Mouse (Mus musculus) megakaryocyte progenitor cell, adult 5-6 weeks (primary cell): ENCODE results near the gene Zfp217. TPM values are rescaled to one million over a fixed set of nuclear protein-coding genes. Genes with fewer than 3 reads are reported as not detected.
"Not testable (repeated sequence)": the region's sequence is repeated elsewhere in the genome, so short reads cannot be mapped to it uniquely, and the experiment has no call there.

ENCODE experiments used
- ATAC-seq: replicated peaks from 2 replicates; pipeline ENCODE4 v1.8.0; 2016; ENCODE audit warnings: mild to moderate bottlenecking, moderate TSS enrichment, inconsistent platforms; ENCODE audit not compliant: poor library complexity
- total RNA-seq, 2 experiments: library from RNA; stranded (forward) in 1 of 2; stranded (reverse) in 1 of 2; fragments of 157-497, 149-512 nt in 1 of 2; fragments of 200-1000 nt in 1 of 2; gene quantifications; 2 replicates each; pipeline versions ENCODE4 v1.2.3 to v1.2.4; 2015 to 2017

Zfp217 gene
- total RNA-seq (2015) (23.6 and 30.2 TPM in 2 replicates), total RNA-seq (2017) (30.4 and 31.2 TPM in 2 replicates)

DNA sequence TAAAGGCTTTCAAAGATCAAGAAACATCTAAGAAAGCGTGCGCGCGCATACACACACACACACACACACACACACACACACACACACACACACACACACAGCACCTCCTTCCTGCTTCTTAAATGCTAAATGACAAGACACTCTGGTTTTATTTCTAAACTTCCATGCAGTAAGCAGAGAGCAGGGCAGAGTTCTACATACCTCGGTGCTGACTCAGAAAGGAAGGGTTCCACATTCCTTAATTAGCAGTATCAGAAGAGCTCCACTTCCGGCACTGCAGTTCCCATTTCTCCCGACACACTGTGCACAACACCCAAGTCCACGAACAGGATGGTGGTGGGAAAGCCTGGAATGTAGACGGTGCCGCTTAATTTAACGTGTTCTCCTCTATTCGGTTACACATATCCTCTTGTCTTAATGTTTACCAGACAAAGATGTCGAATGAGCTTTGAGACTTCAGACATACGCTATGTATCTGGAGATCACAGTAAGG is at the start of gene Zfp217:
Gene Zfp217 (minus strand): TSS at position 443 of the 493 bp plus-strand sequence.
- peak; percentile 39 for ATAC-seq

DNA sequence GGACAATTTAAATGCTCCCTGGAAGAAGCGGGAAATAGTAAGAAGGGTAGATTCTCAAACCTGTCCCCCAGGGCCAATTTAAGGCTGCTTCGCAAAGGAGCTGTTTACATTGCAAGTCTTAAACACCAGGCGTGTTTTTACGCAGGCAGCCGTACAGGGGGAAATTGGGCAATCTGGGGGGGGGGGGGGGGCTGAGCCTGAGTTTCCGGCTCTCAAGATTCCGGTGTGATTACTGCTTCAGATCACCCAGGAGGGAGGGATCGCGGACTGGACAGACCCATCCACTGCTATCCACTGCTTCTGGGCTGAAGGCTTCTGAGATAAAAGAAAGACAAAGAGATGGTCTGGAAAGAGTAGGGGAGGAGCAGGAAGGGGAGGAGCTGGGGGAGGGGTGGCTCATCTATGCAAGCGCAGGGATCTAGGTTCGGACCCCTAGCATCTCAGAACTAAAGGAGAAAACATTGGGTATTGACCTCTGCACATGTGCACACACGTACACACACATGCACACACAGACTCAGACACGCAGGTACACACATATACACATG is 47.7 kb upstream of the Zfp217 start:
- peak; percentile 26 for ATAC-seq

DNA sequence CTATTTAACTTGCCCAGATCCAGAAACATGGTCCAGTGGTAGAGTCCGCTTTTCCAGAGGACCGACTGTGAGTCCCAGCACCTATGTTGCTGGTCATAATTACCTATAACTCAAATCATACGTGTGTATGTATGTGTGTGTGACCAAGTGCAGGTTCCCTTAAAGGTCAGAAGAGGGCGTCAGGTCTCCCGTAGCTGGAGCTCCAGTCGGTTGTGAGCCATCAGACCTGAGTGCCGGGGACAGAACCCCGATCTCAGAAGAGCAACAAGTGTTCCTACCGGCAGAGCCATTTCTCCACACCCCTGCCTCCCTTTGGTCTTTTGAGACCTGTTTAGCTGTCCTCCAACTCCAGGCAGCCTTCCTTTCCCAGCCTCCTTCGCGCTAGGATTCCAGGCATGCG is 46.9 kb upstream of the Zfp217 start:
- no peak for ATAC-seq

DNA sequence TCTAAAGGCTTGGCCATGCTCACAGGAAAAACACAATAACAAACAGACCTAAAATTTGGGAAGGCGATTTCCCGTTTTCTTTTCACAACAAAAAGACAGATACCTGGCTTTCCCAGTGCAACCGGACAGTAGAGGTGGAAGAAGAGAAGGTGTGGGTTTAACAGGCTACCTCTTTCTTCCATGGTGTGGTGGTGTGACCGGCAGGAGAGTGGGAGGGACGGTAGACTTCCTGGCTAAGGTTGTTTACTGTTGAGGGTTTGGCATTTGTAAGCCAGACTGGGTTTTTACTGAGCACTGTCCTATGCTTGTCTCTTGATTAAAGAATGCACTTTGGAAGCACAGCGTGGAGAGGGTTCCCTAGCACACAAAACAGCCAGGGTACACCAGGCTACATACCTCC is 45.9 kb upstream of the Zfp217 start:
- no peak; the same call in 1 of the 2 replicates for ATAC-seq

DNA sequence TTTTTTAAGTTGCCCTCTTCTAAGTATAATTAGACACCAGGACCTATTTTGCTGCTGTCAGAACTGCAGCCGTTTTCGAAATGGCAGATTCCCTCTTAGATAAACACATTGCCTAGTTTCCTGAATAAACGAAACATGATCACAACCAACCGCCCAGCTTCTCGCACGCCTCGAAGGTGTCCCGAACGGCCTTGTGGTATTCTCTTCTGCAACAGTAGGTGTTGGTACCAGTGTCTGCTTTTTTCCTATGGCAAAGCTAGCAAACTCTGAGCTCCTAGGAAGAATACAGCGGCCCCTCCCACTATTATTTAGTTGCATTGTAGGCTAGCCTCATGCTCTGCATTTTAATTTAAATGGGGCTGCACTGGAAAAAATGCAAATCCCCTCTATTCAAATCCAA is 45.3 kb upstream of the Zfp217 start:
- peak; percentile 74 for ATAC-seq

DNA sequence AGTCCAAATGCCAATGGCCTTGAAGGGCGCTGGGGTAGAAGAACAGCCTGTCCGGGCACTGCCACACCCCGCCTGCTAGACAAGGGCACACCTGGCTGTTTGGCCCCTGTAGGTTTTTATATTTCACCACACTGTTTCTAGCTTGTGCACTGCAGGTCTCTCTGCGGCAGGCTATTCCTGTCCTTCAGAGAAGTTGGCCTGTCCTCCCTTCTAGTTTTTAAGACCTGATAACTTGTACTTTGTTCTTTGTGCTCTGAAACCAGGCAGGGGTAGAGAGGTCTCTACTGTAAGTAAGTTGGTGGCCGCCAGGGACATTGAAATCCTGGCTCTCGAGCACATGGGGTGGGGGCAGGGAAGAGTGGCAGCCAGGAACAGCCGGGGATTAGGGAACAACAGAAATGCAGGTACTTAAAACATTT is 44.8 kb upstream of the Zfp217 start:
- ATAC-seq = peak; percentile 78

DNA sequence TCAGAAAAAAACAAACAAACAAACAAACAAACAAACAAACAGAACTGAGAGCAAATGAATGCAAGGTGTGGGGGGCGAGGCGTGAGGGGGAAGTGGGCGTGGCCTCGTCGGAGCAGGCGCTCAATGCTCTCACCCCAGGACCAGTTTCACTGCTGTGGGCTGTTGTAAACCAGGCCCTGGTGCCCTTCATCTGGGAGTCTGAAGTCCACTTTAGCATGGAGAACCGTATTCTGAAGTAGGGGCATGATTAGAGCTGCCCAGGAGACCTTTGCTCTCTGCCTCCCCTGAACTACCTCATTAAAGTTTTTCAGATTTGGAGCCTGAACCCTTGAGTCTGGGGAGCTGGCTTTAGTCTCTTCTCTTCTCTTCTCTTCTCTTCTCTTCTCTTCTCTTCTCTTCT is 40.8 kb upstream of the Zfp217 start:
- no peak for ATAC-seq

DNA sequence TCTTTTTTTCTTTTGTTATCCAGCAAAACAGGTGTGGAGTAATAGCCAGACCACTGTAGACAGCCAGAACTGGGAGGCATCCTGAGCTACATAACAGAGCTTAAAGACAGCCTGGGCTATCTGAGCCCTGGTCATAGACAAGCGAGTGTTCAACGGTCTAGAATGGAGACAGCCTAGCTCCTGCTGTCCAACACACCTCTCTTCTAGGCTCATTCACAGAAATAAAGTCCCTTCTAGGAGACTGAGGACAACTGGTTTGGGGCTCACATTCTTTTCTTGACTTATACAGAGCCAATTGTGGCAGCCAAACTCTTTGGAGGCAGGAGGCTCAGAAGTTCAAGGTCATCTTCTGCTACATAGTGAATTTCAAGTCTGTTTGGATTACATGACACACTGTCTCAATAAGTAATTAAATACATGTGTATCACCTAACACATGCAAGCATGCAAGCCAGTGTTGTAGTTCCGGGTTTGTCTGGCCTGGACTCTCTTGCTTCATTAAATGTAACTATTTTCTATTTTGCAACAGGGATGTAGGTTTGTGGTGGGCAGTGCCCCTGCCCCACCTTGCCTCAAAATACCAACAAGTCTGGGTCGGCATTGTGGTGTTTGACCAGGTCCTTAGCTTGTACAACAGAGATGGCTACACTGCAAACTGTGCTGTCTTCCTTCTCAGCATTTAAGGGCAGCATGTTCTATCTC is 37.4 kb upstream of the Zfp217 start:
- ATAC-seq = peak; percentile 49

DNA sequence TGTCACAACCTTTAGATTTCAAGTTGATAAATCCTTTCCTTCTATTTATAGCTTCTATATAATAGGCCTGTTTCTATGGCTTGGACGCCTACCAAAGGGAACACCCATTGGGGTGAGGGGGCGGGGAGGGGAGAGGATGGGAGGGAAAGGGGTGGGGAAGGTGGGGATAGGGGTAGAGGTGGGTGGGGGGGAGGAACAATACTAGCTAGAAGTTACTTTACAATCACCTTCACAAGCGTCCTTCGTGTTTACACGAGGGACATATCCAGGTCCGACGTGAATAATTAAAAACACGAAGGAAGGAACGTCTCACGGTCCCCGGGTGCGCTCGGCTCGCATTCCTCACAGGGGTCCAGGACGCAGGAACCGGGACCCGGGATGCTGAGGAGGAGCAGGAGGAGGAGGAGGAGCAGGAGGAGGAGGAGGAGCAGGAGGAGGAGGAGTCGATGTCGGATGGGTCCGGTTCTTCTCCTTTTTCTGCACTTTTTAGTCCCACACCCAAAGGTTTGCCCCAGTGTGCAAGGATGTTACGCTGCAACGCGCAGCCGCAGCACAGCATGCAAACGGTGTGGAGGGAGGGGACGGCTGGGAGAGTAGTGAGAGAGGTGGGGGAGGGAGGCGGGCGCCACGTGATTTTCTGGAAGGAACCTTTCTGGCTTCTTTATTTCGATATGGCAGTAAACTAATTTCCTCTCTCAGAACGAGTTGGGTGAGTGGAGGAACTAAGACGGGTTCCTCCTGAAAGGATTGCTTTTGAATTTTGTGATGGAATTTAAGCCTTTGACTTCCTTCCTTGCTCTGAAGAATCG is 36.5 kb upstream of the Zfp217 start:
- ATAC-seq = peak; percentile 94

DNA sequence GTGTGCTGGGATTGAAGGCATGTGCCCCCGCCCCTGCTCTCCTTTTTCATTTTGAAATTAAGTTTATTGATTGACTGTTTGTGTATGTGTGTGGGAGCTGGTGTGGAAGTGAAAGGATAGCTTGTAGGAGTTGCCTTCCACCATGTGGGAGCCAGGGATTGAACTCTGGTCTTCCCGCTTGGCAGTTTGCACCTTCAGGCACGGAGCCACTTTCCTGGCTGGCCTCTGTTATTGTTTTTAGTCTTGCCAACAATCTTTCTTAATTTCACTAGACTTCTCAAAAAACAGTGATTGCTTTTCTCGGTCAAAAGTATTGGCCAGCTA is 35.9 kb upstream of the Zfp217 start:
- no peak; the same call in 1 of the 2 replicates for ATAC-seq

DNA sequence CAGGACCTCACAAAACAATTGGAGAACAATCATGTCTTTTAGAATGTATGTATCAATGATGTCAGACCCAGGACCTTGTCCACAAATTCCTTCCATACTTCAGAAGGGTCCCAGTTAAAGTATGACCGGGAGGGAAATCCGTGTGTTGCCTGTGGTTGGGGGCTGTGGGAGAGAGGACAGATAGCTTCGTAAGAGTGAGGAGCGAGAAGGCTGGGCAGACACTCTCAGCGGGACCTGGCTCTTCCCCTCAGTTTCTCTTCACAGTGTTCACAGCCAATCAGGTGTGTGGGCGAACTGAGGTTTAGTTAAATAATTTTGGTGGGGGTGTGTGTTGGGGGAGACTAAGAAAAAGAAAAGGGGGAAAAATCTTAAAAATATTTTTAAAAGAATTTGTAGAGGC is 34.0 kb upstream of the Zfp217 start:
- ATAC-seq = no peak

DNA sequence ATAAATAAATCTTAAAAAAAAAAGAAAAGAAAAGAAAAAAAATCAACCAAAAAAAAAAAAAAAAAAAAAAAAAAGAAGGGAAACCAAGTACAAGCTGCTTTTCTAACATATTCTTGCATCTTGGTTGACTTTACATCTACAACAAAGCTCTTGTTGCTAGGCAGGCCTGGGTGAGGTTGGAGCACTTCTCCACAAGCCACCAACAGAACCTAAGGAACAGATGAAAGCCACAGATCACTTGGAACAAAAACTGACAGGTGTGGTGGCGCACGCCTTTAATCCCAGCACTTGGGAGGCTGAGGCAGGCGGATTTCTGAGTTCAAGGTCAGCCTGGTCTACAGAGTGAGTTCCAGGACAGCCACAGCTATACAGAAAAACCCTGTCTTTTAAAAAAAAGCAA is 32.9 kb upstream of the Zfp217 start:
- not testable (repeated sequence) for ATAC-seq

DNA sequence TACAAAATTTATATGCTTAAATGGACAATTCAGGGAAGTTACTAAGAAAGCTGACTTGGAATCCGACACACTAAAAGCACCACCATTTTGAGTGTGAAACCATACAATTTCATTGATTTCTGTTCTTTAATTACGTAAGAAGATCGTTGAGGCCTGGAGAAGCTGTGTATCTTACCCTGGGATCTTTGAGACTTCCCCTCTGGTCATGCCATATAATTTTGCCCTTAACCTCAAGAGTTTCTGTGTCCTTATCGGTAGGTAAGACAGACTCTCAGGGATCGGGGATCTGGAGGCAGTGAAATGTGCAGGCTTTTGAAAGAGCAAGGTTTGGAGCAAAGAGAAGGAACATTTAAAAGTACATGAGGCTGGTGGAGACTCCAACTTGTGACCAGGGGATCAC is 31.4 kb upstream of the Zfp217 start:
- no peak for ATAC-seq

DNA sequence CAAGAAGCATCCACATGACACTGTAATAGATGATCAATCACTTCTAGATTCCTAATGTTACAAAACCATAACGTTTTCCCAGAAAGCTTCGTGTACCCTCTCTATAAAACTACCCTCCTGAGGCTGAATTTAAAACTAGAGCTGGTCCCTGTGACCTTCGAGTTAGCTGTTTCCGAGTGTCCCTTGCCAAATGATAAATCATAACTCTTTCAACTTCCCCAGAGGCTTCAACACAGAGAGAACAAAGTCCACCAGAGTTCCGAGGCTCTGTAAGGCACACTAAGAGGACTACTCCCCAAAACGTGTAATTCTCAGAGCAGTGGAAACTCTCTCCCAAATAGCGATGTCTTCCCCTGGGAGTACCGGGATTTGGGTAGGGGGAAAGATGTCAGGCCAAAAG is 29.4 kb upstream of the Zfp217 start:
- ATAC-seq = no peak

DNA sequence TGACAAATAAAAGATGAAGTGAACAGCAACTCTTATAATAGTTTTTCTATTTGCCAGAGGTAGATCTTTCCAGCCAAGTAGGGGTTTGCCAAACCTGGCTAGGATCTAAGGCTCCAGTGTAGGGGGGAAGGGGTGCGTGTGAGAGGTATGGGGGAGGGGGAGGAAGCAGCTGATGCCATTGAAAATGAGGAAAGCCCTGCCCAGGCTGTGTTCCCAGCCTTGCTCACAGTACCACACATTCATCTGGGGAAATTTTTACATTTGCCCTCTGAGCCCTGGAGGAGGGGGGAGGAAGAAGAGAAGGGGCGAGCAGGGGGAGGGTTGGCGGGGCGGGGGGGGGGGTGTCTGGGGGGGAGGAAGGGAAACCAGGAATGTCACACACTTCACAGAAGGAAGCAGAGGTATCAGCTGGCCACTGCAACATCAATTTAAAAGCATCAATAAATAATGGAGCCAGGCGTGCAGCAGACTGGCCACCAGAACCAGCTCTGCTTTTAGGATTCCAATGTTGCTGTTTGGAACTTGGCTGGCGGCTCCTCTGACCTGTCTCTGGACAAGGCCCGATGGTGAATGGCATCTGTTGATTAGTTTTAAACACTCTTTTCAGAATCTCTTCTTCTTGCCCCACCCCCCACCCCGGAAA is 28.5 kb upstream of the Zfp217 start:
- ATAC-seq = no peak

DNA sequence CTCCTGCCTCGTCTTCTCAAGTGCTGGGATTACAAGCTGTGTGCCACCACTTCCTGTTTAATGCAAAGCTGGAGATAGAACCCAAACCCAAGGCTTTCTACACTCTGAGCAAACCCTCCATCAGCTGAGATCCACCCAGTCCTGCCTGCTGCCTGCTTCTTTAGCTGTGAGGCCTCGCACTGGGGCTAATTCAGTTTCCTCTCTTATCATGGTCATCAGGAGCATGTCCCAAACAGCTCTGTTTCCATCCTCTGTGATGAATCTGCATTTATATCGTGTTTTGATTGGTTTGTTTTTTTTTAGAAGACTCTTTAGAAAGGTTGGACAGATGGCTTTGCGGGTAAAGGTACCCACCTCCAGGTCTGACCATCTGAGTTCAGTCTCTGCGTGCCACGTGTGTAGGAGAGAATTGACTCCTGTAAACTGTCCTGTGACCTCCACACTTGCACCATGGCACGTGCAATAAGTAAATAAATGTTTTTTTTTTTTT is 27.8 kb upstream of the Zfp217 start:
- ATAC-seq = peak; percentile 59

DNA sequence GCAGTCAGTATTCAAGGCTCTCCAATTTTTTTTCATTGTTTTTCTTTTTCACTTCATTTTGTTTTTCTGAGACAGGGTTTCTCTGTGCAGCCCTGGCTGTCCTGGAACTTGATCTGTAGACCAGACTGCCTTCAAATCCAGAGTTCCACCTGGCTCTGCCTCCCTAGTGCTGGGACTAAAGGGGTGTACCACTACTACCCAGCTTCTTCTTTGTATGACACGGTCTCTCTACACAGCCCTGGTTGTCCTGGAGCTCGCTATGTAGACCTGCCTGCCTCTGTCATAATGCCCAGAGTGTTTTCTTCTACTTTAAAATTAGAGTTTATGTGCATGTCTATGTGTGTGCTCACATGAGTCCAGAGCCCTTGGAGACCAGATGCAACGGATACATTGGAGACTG is 27.3 kb upstream of the Zfp217 start:
- no peak for ATAC-seq

DNA sequence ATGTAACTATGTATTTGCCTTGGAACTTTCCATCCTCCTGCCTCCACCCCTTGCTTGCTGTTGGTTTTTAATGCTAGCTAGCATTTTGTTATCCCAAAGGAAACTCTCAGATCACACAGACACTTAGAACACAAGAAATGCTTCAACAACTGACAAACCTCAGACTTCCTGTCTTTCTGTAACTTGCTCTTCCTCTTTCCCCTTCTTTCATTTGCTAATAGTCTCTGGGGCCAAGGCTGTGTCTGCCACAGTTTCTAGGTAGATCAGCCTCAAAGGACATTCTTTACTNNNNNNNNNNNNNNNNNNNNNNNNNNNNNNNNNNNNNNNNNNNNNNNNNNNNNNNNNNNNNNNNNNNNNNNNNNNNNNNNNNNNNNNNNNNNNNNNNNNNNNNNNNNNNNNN is 21.2 kb upstream of the Zfp217 start:
- peak; percentile 63 for ATAC-seq

DNA sequence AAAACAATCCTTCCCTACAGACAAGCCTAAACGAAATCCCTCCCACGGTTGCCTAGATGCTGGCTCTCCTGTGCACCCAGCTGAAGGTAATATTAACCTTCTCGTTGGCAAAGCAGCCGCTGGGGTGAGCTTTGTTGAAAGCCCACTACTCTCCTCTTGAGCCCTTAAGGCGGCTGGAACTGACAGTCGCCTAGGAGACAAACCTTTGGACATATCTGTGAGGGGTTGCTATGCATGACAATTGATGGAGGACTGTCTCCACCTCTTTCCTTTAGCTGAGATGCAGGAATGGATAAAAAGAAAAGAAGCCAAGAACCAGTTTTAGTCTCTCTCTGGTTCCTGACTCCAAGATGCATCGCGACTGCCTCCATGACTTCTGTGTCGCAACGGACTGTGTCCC is 17.7 kb upstream of the Zfp217 start:
- no peak for ATAC-seq

DNA sequence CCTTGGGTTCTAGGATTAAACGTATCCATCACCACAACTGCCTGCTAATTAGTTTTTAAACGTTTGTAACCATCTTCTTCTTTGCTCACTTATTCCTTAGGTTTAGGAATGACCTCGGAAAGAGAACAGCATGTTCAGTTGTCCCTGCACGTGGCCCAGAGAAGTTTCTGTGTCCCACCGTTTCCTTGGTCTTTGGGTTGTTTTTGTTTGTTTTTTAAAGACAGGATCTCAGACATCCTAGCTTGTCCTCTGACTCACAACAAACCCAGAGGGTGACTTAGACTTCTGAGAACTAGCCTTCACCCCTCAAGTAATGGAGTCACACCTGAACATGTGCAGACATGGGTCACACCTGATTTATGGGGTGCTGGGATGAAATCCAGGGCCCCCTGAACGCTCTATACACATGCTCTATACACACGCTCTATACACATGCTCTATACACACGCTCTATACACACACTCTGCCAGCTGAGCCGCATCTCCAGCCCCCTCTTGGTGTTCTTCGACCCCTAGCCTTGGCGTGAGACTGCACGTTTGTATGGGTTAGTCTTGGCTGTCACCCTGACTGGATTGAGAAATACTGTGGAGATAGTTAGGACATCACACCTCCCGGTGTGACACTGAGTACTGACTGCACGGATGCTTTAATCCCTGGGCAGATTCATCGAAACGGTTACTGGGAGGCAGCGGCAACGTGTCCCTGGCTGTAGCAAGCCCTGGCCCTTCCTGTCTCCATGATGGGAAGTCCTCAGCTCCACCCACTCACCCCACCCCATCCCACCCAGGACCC is 16.0 kb upstream of the Zfp217 start:
- ATAC-seq = peak; percentile 75
